Mouse (Mus musculus): ENCODE measurements around the gene Trim54. TPM values are rescaled to one million over a fixed set of nuclear protein-coding genes. Genes with fewer than 3 reads are reported as not detected.

Trim54 gene
- polyA plus RNA-seq, 1 experiment from 2014 or later = 9.3 TPM

DNA sequence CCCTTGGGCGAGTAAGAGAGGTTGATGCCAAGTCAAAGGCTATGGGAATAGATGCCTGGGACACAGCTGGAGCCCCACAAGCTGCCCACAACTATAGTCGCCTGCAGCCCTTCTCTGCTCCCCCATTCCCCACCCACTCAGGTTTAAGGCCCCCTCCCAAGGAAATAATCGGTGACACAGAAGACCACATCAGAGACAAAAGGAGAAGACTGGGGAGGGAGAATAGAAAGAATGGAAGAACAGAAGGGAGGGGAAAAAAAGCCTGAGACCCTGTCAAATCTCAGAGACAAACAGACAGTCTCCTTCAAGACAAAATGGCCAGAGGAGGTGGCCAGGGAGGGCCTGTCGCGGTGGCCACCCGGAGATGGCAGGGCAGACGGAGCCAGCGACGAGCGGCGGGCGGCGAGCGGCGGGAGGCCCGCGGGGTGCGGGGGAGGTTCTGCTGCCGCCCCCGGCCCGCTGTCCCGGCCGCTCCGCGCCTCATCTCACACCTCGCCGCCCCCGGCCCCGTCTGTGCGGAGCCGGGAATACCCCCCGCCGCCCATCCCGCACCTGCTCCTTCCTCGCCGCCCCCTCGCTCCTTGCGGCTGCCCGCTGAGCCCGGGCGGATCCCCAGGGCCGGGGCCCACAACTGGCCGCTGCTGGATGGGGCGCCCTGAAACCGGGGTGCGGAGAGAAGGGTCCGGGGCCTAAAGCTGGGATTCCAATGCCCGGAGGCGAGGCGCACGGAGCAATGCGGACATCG, 24.1 kb upstream of the Trim54 start:
- H3K27me3 ChIP-seq (ENCODE audit: control insufficient read depth, insufficient read depth, low read length) = peaks cover 95% of the 10 kb centered on the region
- H3K9ac ChIP-seq (ENCODE audit: low read length) = 0 out of 2 replicates have a peak overlapping the region, but pooled peaks have one; percentile 21
- no peak; the same call in 1 of the 2 replicates for ATAC-seq (ENCODE audit: insufficient number of reproducible peaks, insufficient read depth, low FRiP score, low read depth)
- H3K4me2 ChIP-seq (ENCODE audit: low read length) = peak overlapping the region; percentile 75
- 4% methylated on average over 45 of the region's 53 CpGs for WGBS
- H3K27ac ChIP-seq (replicated peaks in 1 of 2; ENCODE audit: control insufficient read depth in 1 of 2, insufficient read depth in 1 of 2, low read depth in 2 of 2, low read length in 2 of 2) = no peak overlapping the region
- H3K9me3 ChIP-seq (ENCODE audit: control insufficient read depth, low read length) = no peaks in the 10 kb centered on the region
- H3K4me3 ChIP-seq (ENCODE audit: control insufficient read depth in 1 of 2, insufficient read depth in 1 of 2, low read depth in 1 of 2, low read length in 2 of 2) = peak overlapping the region; percentile 31 to 41
- peaks cover 16 to 31% of the 10 kb centered on the region in 2 experiments for H3K4me1 ChIP-seq (ENCODE audit: control insufficient read depth in 2 of 2, insufficient read depth in 2 of 2, low read length in 2 of 2)
- H3K36me3 ChIP-seq (ENCODE audit: control insufficient read depth, insufficient read depth, low read length) = no peaks in the 10 kb centered on the region

DNA sequence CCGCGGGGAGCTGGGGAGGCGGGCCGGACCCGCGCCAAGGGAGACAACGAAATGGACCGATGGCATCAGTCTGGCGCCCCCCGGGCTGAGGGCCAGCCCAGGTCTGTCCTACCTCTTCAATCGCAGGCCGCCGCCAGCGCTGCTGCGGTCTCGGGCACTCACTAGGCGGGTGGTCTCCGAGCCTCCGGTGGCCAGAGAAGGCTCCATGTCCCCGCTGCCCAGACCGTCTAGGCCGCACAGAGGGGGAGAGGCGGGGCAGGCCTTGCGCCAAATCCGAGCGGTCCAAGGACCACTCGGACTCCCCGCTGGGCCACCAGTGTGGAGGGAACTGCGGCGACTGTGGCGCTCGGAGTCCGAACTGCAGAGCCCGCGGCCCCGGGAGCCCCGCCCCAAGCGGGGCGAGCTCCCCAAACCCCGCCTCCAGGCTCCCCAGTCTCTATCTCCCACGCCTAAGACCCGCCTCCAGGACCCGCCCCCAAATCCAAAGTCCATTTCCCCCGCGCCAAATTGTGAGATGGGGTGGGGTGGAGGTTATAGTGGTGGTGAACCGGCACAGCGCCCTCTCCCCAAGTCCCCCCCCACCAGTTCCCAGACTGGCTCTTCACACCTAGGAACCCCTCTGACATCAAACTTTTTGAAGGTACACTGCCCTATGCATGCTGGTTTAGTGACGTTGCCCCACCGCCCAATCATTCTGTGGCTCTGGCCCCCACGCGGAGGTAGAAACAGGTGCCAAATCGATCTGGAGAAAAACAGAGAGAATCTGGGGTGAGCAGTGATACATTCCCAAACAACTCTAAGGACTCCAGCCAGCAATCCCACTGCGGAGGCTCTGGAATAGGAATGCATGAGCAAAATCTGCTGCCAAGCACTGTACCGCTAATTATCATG, 23.1 kb upstream of the Trim54 start:
- Histone ChIP-seq H3K4me3 (ENCODE audit: control insufficient read depth in 1 of 2, insufficient read depth in 1 of 2, low read depth in 1 of 2, low read length in 2 of 2) (peak overlapping the region; percentile 31 to 41), H3K9me3 (ENCODE audit: control insufficient read depth, low read length) (no peaks in the 10 kb centered on the region), H3K4me2 (ENCODE audit: low read length) (peak overlapping the region; percentile 75), H3K4me1 (ENCODE audit: control insufficient read depth in 2 of 2, insufficient read depth in 2 of 2, low read length in 2 of 2) (peaks cover 16 to 31% of the 10 kb centered on the region in 2 experiments), H3K36me3 (ENCODE audit: control insufficient read depth, insufficient read depth, low read length) (no peaks in the 10 kb centered on the region), H3K27me3 (ENCODE audit: control insufficient read depth, insufficient read depth, low read length) (peaks cover 95% of the 10 kb centered on the region), H3K9ac (ENCODE audit: low read length) (peak overlapping the region; percentile 21; the same call in 1 of the 2 replicates), H3K27ac (replicated peaks in 1 of 2; ENCODE audit: control insufficient read depth in 1 of 2, insufficient read depth in 1 of 2, low read depth in 2 of 2, low read length in 2 of 2) (no peak overlapping the region)
- ATAC-seq (ENCODE audit: insufficient number of reproducible peaks, insufficient read depth, low FRiP score, low read depth) = no peak
- WGBS = under 1% methylated on average over 53 of the region's 54 CpGs

DNA sequence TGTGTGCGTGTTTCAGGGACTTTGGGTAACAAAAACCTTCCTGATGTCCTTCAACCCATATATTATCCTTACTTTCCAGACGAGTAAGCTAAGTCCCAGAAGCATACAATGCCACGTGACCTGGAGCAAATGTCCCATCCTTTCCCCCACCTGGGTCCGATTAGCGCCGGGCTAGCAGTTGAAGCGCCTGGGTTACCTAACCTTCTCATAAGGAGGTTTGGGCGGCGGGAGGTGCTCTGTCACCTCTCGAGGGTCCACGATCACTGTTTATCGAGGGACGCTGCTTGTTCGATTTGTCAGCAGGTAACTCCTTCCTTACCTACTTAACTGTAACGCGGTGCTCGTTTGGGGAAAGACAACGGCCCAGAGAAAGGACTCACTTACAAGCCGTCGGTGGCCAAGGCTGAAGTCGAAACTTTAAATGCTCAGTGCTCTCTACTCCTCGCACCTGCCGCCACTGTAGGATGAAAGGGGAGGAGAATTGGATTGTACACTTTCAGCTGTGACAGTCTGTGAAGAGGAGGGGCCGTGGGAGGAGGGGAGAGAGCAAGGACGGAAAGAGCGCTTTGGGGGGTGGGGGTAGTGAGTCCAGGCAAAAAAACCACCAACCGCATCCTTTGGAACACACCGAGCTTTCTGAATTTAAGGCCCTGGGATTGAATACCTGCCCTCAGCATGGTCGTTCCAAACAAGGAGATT, 22.3 kb upstream of the Trim54 start:
- peaks cover 16 to 31% of the 10 kb centered on the region in 2 experiments for H3K4me1 ChIP-seq (ENCODE audit: control insufficient read depth in 2 of 2, insufficient read depth in 2 of 2, low read length in 2 of 2)
- H3K27ac ChIP-seq (replicated peaks in 1 of 2; ENCODE audit: control insufficient read depth in 1 of 2, insufficient read depth in 1 of 2, low read depth in 2 of 2, low read length in 2 of 2) = no peak overlapping the region
- ATAC-seq (ENCODE audit: insufficient number of reproducible peaks, insufficient read depth, low FRiP score, low read depth) = no peak
- 2% methylated on average over 29 of the region's 29 CpGs for WGBS
- H3K4me2 ChIP-seq (ENCODE audit: low read length) = peak overlapping the region; percentile 75
- H3K36me3 ChIP-seq (ENCODE audit: control insufficient read depth, insufficient read depth, low read length) = no peaks in the 10 kb centered on the region
- H3K4me3 ChIP-seq (ENCODE audit: control insufficient read depth in 1 of 2, insufficient read depth in 1 of 2, low read depth in 1 of 2, low read length in 2 of 2) = peak overlapping the region; percentile 32 to 39
- peaks cover 90% of the 10 kb centered on the region for H3K27me3 ChIP-seq (ENCODE audit: control insufficient read depth, insufficient read depth, low read length)
- H3K9me3 ChIP-seq (ENCODE audit: control insufficient read depth, low read length) = no peaks in the 10 kb centered on the region
- H3K9ac ChIP-seq (ENCODE audit: low read length) = no peak overlapping the region; the same call in 1 of the 2 replicates

DNA sequence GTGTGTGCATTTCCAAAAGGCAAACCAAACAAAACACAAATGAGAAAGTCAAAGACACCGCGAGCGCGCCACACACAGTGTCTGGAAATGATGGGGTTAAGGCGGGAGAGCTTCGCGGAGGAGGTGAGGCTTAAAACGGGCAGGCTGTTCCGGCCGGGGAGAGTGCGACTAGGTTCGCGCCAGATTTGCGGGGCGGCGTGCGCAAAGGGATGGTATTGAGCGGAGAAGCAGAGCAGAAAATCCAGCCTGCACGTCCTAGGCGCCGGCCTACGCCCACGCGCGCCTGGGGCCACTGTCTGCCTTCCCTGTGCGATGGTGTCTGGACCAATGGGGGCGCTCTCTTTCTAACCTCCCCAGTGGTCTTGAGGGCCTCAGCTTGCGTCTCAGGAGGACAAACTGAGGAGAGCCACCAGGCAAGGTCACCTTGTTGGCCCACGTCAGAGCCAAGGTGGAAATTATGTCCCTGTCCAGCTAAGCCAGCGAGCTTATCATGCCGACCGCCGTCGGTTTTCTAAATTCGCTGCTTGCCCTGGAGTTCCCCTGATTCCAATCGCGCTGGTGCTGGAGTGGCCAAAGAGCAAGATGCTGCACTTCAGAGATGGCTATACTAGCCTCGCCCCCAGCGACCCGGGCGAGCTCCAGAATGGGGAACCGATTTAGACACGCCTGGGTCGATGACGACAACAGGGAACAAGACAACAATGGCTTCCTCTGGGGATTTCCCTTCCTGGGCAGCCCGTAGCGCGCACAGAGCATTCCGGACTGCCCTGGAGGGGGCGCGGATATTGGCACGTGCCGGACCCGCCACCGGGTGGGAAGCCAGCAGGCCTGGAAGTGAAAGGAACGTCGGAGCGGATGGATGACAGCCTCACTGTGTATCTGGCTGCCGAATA, 21.5 kb upstream of the Trim54 start:
- peaks cover 82% of the 10 kb centered on the region for H3K27me3 ChIP-seq (ENCODE audit: control insufficient read depth, insufficient read depth, low read length)
- H3K9me3 ChIP-seq (ENCODE audit: control insufficient read depth, low read length) = no peaks in the 10 kb centered on the region
- H3K27ac ChIP-seq (replicated peaks in 1 of 2; ENCODE audit: control insufficient read depth in 1 of 2, insufficient read depth in 1 of 2, low read depth in 2 of 2, low read length in 2 of 2) = no peak overlapping the region; a peak in 1 of 4 replicates
- H3K4me2 ChIP-seq (ENCODE audit: low read length) = peak overlapping the region; percentile 75
- peak overlapping the region; percentile 39; the same call in 1 of the 2 replicates for H3K9ac ChIP-seq (ENCODE audit: low read length)
- peaks cover 16 to 31% of the 10 kb centered on the region in 2 experiments for H3K4me1 ChIP-seq (ENCODE audit: control insufficient read depth in 2 of 2, insufficient read depth in 2 of 2, low read length in 2 of 2)
- peak overlapping the region; percentile 32 to 39 for H3K4me3 ChIP-seq (ENCODE audit: control insufficient read depth in 1 of 2, insufficient read depth in 1 of 2, low read depth in 1 of 2, low read length in 2 of 2)
- no peaks in the 10 kb centered on the region for H3K36me3 ChIP-seq (ENCODE audit: control insufficient read depth, insufficient read depth, low read length)
- WGBS = under 1% methylated on average over 59 of the region's 59 CpGs
- ATAC-seq (ENCODE audit: insufficient number of reproducible peaks, insufficient read depth, low FRiP score, low read depth) = peak; percentile 69; the same call in 1 of the 2 replicates

DNA sequence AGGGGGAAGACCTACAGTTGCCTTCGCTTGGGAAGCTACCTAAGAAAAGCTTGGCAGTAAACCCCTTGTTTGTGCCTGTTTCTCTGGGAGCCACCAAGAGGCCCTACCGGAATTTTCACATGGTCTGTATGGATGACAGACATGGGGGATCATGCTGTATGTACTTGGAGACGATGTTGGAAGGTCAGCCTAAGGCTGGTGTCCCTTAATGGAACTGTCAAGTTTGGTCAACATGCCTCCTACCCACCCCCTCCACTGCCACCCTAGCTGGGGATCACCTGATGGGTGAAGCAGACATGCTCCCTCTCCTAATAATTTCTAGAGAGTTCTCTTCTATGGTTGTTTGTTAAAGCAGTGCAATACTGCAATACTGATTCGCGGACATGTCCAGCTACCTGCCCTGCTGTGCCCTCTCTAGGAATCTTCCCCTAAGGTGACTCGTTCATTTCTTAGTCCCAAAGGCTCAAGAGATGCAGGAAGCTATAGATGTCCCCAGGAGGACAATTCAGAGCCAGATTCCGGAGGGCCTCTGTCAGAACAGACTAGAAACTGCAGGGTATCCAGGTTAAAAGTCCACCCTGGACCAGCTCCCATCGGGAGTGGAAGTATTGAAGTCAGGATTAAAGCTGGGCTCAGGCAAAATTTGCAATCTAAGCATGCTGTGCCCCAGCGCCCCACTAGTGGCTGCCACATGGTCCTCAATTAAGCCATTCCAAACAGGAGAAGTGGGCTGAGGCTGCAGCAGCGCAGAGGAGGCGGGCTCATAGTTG, 20.6 kb upstream of the Trim54 start:
- 31% methylated on average over 11 of the region's 11 CpGs for WGBS
- Histone ChIP-seq H3K4me1 (ENCODE audit: control insufficient read depth in 2 of 2, insufficient read depth in 2 of 2, low read length in 2 of 2) (peaks cover 16 to 31% of the 10 kb centered on the region in 2 experiments), H3K27me3 (ENCODE audit: control insufficient read depth, insufficient read depth, low read length) (peaks cover 73% of the 10 kb centered on the region), H3K9me3 (ENCODE audit: control insufficient read depth, low read length) (no peaks in the 10 kb centered on the region), H3K36me3 (ENCODE audit: control insufficient read depth, insufficient read depth, low read length) (no peaks in the 10 kb centered on the region), H3K27ac (replicated peaks in 1 of 2; ENCODE audit: control insufficient read depth in 1 of 2, insufficient read depth in 1 of 2, low read depth in 2 of 2, low read length in 2 of 2) (no peak overlapping the region; a peak in 1 of 4 replicates), H3K4me3 (ENCODE audit: control insufficient read depth in 1 of 2, insufficient read depth in 1 of 2, low read depth in 1 of 2, low read length in 2 of 2) (peak overlapping the region; percentile 32 to 39), H3K4me2 (ENCODE audit: low read length) (peak overlapping the region; percentile 75), H3K9ac (ENCODE audit: low read length) (no peak overlapping the region)
- no peak for ATAC-seq (ENCODE audit: insufficient number of reproducible peaks, insufficient read depth, low FRiP score, low read depth)

DNA sequence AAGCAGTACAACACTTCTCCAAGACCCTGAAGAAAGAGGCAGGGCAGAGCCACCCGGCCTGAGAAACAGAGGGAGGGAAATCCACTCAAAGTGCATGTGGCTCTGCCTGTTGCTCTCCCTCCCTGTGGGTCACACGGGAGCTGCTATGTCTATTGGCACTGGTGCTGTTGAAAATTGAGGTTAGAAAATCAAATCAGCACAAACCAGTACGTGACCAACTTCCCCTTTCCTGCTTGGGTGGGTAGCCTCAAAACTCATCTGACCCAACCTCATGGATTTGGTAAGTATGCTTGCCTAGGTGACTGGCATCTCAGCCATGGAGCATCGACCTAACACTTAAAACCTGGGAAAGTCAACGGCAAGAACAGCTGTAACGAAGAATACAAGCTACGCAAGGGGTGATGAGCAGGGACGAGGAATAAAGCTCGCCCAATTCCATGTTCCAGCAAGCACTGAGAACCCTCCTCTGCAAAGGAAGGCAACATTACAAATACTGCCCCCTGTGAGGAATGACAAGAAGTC, 10.6 kb upstream of the Trim54 start, which contains the start of gene Dnajc5g:
Dnajc5g (plus strand) TSS at position 472 of the 522 bp plus-strand sequence.
- ATAC-seq (ENCODE audit: insufficient number of reproducible peaks, insufficient read depth, low FRiP score, low read depth) = no peak
- WGBS = 81% methylated on average over 9 of the region's 9 CpGs
- Histone ChIP-seq H3K27ac (replicated peaks in 1 of 2; ENCODE audit: control insufficient read depth in 1 of 2, insufficient read depth in 1 of 2, low read depth in 2 of 2, low read length in 2 of 2) (no peak within 1 kb of the TSS), H3K9me3 (ENCODE audit: control insufficient read depth, low read length) (no peaks in the 10 kb centered on the region), H3K9ac (ENCODE audit: low read length) (no peak within 1 kb of the TSS), H3K36me3 (ENCODE audit: control insufficient read depth, insufficient read depth, low read length) (no peaks in the 10 kb centered on the region), H3K4me1 (ENCODE audit: control insufficient read depth in 2 of 2, insufficient read depth in 2 of 2, low read length in 2 of 2) (no peaks in the 10 kb centered on the region), H3K4me2 (ENCODE audit: low read length) (no peak within 1 kb of the TSS), H3K4me3 (ENCODE audit: control insufficient read depth in 1 of 2, insufficient read depth in 1 of 2, low read depth in 1 of 2, low read length in 2 of 2) (no peak within 1 kb of the TSS), H3K27me3 (ENCODE audit: control insufficient read depth, insufficient read depth, low read length) (peaks cover 8% of the 10 kb centered on the region; the same call in 1 of the 2 replicates)
